Mouse (Mus musculus) heart, adult 18-20 months (tissue): ENCODE data around the gene BC005624. TPM values are rescaled to one million over a fixed set of nuclear protein-coding genes. Genes with fewer than 3 reads are reported as not detected.

Experiments
- DNase-seq, 2 experiments: peaks; one replicate each; pipeline ENCODE4 v3.0.0; 2021 to 2022; ENCODE audit warnings: mixed read lengths in 1 of 2
- long read RNA-seq, 2 experiments: library from polyadenylated mRNA; stranded (forward); transcript quantifications; one replicate each; pipeline ENCODE4 v2.0.0; 2021
- total RNA-seq, 2 experiments: library from RNA; stranded (reverse); gene quantifications; 2 replicates each; pipeline ENCODE4 v1.2.3; 2021

The BC005624 gene
- total RNA-seq = 10 to 100 TPM; 19.4 to 22.9 TPM
- long read RNA-seq, experiment 1, transcript BC005624-201 (9 exons, 1,984 nt) = major isoform, 44 of 47 reads
- long read RNA-seq, experiment 1, partial matches to known transcripts = 0 of 47 reads
- long read RNA-seq, experiment 1, other reads (novel, unspliced or antisense) = 3 of 47 reads
- long read RNA-seq, experiment 2, transcript BC005624-201 (9 exons, 1,984 nt) = major isoform, 24 of 28 reads
- long read RNA-seq, experiment 2, partial matches to known transcripts = 0 of 28 reads
- long read RNA-seq, experiment 2, other reads (novel, unspliced or antisense) = 4 of 28 reads

DNA sequence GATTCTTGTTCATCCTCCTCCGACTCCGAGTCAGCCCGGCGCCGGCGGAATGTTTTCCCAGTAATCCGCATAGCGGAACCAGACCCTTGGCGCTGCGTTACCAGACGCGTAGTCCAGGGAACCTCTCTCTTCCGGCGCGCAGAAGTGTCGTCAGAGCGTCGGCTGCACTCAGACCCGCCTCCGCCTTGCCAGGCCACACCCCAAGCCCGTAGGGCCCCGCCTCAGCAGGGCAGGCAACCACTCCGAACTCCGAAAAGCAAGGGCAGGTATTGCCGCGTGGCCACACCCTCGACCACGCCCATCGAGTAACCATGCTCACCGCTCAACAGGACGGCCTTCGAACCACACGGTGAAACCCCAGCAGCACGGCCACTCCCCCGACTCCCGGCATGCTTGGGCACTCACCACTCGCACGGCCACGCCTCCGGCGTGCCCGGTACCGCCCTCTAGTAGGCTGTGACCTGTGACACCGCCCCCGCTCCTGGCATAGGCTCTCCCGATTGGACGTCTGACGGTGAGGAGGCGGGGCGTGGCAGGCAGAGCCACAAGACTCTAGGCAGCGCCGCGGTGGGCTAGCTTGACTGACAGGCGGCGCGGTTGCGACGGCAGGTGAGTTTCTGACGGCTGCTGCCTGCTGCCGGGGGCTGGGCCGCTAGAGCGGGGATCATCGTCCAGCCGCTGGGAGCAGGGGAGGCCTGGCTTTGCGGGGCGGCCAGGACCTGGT, at the start of gene BC005624, which contains the start of gene Usp20:
Gene BC005624, minus strand, starts transcription at position 412 of the 724 bp plus-strand sequence.
Gene Usp20, plus strand, starts transcription at position 490 of the 724 bp plus-strand sequence.
- peak; percentile 98 to 100 for DNase-seq

DNA sequence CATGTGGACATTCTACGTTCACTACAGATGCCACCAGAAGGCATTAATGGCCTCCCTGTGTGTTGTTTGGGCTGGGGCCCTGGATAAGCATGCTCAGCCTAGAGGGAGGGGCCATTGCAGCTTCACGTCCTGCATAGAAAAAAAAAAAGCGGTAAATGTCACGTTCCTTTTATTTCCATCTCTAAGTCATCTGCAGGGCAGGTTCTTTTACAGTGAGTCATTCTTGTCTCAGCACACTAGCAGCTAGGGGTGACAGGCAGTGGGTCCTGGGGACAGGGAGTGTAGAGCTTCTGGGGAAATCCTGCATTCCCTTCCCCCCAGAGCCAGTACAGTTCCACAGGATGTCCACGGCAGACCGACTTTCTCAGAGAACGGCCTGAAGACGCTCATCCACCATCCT, 44.6 kb upstream of the BC005624 start:
- no peak for DNase-seq

DNA sequence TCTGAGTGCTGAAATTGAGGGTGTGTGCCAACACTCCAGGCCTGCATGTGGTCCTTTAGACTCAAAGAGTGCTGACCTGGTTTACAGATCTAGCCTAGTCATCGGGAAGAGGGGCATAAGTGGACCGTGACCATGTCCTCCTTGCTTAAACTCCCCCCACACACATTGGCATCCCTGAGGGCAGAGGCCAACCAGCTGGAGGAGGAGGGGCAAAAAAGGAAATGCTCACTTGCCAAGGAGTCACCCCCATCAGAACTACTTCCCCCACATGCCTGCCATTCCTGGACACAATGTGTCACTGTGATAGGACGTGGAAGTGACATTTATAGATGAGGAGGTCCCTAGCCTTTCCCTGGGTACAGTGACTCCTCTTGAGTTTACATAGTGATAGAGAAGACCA, 43.5 kb upstream of the BC005624 start:
- DNase-seq = peak; percentile 17 to 25

DNA sequence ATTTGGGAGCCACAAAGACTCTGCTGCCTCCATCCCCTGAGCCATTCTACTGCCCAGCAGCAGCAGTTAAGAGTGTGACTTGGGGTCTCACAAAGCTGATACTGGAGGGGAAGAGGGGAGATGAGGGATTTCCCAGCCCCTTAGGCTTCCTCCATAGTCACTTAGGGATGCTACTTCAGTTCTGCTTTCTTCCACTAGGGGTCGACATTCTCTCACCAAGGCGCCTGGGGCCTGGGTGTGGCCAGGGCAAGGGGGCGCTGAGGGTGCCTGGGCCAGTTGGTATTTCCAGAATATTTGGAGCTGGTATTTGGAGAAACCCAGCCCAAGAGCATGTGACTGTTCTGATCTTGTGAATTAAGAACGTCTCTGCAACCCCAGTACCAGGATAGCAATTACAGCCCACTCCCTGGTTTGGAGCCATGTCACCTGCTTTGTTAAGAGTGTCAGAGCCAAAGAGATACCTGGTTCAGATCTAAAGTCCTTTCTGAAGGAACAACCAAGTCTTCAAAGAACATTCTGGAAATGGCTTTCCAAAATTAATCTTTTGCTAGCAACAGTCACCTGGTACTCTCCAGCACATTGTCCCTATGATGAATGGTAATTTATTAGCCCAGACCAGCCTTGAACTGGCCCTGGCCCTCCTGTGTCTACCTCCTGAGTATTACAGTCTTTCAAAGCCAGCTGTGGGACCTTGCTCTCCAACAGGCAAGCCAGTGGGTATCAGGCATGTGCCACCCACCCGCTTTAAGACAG, 42.8 kb upstream of the BC005624 start:
- DNase-seq = peak; percentile 67 to 85

DNA sequence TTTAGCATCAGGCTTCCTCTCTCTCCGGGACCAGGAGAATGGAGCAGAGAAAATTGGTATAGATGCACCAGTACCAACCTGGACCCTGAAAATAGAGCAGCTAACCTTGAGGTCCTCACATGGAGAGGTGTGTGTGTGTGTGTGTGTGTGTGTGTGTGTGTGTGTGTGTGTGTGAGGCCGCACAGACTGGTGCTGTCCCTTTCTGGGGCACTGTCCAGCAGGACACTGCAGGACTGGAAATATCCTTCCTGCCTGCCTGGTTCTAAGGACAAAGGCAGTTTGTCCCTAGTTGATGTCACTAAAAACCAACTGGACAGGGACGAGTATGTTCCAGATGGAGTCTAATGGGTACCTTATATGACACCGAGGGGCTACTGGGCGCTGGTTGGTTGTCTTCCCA, 41.9 kb upstream of the BC005624 start:
- DNase-seq = no peak

DNA sequence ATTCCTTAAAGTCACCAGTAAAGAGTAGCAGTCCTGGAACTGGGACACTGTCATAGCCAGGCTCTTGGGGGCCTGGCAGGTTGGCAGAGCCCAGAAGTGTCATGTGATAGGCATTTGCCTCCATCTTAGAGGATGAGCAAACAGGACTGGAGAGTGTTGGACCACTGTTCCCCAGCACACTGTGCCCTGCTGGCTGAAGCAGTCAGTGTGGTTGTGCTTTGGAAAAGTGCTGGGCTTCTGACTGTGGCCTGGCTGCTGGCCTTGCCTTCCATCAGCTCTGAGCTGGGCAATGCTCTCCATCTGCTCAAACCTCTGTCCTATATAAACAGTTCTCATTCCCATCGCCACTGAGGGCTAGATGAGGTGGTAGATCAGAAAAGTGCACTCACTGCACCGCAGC, 38.2 kb upstream of the BC005624 start:
- no peak for DNase-seq

DNA sequence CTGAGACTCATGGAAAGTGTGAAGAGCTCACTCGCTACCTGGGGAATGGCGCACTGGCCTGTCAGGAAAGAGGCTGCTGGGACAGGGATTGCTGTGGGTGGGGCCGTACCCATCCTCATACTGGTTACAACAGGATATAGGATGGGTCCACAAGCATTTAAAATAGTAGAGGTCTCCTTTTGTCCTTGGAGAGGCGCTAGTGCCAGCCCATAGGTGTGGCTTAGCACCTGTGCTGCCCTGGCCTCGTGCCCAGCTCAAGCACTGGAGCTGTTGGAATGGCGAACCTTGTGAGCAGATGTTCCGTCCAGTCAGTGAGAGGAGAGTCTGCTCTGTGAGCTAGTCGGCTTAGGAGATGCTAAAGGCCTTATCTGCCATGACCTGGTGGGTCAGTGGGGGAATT, 37.0 kb upstream of the BC005624 start:
- no peak for DNase-seq

DNA sequence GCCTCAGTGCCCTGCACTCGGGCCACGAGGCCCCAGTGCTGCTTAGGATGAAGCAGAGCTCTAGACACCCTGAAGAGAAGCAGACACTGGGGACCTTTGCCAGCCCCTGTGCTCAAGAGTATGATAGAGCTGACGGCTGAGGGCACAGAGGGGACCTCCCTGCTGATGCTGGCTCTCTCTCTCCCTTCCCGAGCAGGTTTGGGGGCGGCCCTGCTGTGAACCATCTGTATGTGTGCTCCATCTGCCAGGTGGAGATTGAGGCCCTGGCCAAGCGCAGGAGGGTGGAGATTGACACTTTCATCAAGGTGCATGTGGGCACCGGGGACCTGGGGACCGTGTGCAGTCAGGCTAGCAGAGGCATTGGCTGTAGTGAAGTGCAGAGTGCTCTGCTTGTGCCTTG, 36.5 kb upstream of the BC005624 start:
- no peak for DNase-seq

DNA sequence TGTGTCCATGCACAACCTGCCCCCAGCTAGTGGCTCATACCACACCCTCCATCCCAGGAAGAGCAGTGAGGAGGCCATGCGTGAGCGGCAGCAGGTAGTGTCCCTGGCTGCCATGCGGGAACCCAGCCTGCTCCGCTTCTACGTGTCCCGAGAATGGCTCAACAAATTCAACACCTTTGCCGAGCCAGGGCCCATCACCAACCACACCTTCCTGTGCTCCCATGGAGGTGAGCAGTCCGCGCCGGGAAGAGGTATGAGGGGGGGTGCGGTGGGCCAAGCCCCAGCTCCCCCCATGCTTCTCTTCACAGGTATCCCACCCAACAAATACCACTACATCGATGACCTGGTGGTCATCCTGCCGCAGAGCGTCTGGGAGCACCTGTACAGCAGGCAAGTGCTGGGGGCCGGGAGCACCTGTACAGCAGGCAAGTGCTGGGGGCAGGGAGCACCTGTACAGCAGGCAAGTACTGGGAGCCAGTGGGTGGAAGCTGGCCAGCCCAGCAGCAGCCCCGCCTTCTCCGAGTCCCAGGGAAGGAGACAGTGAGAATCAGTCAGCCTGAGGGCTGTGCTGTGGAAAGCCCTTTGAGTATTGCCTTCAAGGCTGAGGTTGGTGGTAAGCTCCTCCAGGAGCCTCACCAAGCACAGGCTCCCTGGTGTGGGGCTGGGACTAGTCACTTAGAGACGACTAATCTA, 35.8 kb upstream of the BC005624 start:
- no peak for DNase-seq

DNA sequence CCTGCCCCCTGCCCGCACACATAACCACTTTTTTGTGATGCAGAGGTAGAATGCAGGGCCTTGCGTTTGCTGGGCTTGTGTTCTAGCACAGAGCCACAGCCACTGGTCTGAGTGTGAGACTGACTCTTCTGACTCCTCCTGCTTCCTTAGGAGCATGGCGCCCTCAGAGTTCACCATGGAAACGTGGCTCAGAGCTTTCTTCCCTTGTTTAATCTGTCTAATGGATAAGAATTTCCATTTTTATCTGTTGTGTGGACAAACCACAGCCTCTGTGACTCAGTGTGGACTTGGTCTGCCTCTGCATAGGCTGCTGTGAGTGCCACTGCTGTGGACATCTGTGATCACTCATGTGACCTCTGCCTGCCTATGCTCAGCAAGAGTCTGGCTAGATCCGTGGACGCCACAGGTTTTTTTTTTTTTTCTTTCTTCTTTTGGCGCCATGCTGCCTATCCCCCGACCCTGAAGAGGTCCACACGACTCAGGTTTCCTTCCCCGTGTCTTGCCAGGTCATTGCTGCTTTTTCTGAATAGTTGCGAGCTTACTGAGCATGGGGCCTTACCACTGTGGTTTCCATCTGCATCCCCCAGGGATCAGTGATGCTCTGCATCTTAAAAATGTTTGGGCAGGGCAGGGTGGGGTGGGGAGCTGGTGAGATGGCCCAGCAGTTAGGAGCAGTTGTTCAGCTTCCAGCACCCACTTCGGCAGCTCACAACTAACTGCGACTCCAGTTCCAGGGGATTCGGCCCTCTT, 31.5 kb upstream of the BC005624 start:
- no peak for DNase-seq

DNA sequence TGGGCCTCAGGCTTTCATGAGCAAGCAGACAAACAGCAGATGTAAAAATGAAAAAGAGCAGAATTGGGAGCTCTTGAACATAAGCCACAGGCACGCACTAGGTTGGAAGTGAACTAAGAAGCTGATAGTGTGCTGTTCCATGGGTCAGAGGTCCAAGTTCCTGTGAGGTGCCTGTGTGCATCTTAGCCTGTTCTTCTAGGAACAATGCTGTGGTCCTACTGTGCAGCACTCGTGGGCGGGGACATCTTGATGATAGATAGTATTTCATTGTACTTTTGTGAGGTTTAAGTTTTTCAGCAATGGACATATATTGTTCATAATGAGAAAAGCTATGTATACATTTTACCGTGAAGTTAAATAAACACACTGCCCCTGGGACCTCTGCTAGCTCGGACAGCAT, 25.2 kb upstream of the BC005624 start:
- no peak for DNase-seq

DNA sequence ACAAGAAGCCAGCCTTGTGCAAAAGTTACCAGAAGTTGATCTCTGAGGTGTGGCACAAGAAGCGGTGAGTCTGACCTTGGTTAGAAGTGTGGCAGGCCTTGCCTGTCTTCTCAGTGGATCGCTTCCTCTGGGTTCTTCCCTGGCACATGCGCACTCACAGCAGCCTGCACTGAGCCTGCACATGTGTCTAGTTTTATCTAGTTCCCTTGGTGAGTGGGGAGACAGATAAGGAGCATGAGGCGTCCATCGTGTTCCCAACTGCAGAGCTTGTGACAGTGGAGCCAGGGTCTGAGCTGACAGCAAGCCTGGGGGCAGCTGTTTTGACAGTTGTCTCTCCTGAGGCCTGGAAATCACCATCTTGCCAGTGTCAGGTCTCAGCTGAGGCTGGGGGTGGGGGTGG, 24.4 kb upstream of the BC005624 start:
- peak; percentile 64 to 83 for DNase-seq

DNA sequence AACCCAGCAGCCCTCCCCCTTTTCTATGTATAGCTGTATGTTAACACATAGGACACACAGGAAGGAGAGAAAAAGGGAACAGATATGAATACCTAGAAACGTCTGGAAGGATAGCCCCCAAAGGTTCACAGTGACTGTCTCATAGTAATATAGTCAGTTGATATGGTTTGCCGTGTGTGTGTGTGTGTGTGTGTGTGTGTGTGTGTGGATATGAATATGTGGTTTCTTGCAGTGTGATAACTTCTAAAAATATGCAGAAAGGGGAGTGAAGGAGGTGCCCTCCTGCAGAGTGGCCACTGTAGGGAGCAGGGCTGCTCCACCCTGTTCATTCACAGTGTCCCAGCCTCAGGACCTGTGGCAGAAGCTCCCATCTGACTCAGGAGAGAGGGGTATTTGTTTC, 23.5 kb upstream of the BC005624 start:
- no peak for DNase-seq

DNA sequence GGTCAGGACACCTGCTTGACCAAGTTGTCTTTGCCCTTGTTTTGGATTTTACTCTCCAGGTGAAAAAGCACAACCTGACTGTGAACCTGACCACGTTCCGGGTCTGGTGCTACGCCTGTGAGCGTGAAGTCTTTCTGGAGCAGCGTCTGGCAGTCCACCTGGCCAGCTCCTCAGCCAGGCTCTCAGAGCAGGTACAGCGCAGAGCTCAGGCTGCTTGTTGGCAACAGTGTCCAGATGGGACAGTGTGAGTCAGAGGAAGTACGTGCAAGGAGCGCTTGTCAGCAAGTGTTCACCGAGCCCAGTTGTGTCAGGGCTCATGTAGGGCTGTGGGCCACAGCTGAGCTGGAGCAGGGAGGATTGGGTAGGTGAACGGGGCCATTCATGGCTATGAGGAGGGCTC, 20.9 kb upstream of the BC005624 start:
- DNase-seq = no peak

DNA sequence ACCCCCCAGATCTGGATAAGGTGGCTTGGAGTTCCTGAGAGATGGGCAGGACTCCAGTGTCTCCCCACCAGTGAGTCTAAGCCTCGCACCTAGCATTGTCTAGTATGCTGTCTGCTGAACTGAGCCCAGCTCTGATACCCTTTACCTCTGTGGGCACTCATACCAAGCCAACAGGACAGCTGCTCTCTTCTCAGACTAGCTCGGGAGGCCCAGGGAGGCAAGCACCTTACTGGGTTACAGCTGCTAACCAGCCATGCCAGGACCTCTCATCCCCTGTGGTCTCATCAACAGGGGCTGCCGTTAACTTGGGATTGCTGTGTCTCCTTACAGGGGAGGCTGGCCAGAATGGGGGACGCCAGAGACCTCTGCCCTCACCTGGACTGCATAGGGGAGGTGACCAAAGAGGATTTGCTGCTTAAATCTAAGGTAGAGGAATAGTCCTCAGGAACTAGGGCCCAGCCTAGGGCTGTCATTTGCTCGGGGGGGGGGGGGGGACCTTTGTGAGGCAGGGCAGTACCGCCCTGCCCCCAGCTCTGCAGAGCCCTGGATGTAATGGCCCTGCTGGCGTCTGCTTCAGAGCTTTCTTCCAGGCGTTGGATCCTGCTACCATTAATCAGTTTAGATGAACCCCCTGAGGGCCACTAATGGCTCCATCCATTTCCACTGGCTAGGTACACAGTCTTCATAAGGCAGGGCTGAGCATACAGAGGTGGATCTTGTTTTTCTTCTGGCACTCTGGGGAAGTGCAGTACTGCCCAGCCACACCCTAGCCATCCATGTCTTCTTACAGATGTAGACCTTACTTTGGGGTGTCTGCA, 16.7 kb upstream of the BC005624 start:
- no peak for DNase-seq

DNA sequence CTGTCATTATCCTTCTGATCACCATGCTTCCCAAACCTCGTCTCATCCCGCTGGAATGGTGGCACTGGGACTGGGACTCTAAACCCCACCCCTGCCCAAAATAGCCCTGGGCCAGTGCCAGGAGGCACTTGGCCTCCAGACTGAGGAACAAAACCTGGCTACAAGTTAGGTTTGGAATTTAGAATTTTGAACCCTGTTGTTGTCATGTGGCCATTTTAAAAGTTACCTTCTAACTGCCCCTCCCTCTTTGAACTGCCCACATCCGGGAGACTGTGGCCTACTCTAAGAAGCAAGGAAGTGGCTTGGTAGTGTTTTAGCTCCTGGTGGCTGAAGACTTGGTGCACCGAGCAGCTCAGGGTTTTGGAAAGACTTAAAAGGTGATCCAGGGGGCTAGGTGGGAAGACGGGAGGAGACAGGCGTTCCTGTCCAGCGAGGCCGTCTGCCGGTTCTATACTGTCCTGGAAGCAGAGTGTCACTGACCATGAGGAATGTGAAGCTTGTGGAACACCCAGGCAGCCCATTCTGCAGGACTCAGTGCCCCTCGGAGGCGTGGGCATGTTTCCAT, 13.5 kb upstream of the BC005624 start:
- peak; percentile 69 to 73 for DNase-seq

DNA sequence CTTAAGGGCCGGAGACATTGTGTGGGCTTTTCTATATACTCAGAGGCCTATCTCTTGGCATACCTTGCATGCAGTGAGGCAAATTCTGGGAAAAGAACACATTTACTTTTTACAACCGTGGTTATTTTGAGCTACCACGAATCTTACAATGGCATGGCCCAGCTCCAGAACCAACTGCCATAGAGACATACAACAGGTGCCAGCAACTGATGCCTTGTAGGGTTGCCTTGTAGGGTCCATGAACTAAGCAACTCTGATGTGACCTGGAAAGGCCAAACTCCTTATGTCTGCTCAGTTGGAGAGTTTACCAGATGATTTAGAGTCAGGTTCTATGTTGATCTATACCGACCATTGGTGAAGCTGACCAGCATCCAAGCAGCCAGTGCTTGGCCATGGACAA, 12.9 kb upstream of the BC005624 start:
- DNase-seq = no peak

DNA sequence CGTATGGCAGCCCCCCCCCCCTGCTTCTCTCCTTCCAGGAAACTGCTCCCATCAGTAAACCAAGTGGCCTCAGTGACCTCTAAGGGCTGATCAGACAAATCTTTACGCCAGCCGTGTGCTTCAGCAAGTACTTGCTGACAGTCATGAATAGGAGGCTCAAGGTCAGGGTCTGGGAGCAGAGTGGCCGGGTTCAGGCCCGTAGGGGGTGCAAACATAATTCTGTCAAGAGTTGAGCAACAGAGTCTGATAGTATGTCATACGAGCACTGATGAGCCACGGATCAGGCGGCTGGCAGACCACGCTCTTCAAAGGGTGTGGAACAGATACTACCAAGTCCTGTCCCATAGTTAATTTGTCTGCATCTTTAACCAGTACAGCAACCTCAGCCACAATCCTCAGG, 8.2 kb upstream of the BC005624 start:
- no peak for DNase-seq

DNA sequence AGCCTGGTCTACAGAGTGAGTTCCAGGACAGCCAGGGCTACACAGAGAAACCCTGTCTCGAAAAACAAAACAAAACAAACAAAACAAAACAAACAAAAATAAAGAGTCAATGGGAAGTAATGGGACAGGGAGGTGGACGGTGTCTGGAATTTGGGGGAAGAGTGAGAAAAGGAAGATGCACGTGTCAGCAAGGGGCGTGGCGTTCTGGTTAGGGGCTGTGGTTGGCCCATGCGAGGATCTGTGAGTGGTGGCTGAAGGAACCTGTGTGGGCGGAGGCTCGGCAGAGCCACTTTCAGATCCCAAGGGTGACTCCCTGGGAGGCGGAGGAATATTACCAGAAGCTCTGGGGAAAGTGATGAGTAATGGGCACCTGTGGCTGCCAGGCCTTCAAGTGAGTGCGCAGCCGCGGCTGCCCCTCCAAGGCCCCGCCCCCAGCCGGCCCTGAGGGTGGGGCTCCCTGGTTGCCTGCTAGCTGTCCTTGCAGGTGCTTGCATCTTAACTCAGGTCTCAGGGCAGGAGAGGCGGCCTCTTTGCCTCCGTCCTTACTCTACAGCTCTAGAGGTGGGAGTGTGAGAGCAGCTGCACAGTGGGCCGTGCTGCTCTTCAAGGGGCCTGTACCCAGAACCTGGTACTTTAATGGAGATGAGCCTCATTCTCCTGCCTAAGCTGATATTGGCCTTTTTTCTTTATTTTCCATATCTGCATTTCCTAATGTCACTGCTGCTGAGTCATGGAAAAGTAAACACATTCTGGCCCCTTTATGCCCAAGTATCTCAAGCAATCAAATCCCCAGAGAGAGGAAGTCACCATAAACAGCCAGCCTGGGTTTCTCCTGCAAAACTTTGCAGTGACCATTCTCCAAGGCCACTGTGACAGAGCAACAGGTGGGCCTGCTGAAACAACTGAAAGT, 3.4 kb upstream of the BC005624 start:
- DNase-seq = peak in 1 of 2 experiments; percentile 28
